Mouse (Mus musculus) kidney, postnatal 0 days (tissue): Measurements from ENCODE around the gene Man1b1. TPM values are rescaled to one million over a fixed set of nuclear protein-coding genes. Genes with fewer than 3 reads are reported as not detected.

Experiments
- ATAC-seq: fragments of 200-750 bp; cut with Nextera tagmentation; replicated peaks from 2 replicates; pipeline ENCODE4 v1.8.0; 2017; ENCODE audit warnings: low read depth, moderate number of reproducible peaks, moderate TSS enrichment, moderate library complexity; ENCODE audit not compliant: low FRiP score
- DNase-seq: peaks from one replicate; pipeline ENCODE4 v3.0.0-alpha.2; 2016; ENCODE audit warnings: low spot score
- H3K27ac ChIP-seq: fragments of 300-500 bp; sonication (generic); 2 replicates; pipeline ENCODE4 v1.5.1; 2014; ENCODE audit warnings: mild to moderate bottlenecking
- H3K27me3 ChIP-seq: fragments of 300-500 bp; sonication (generic); 2 replicates; pipeline ENCODE4 v1.6.1; 2014; ENCODE audit warnings: low read length, mixed read lengths; ENCODE audit not compliant: insufficient read depth
- H3K36me3 ChIP-seq: fragments of 300-500 bp; sonication (generic); 2 replicates; pipeline ENCODE4 v1.6.1; 2014; ENCODE audit warnings: low read length, mixed read lengths; ENCODE audit not compliant: insufficient read depth
- H3K4me1 ChIP-seq: fragments of 300-500 bp; sonication (generic); replicated peaks from 2 replicates; pipeline ENCODE4 v1.6.1; 2014; ENCODE audit warnings: antibody characterized with exemption, low read length, mixed read lengths; ENCODE audit not compliant: insufficient read depth
- H3K4me2 ChIP-seq: fragments of 300-500 bp; sonication (generic); 2 replicates; pipeline ENCODE4 v1.6.1; 2014; ENCODE audit warnings: mild to moderate bottlenecking, low read length, moderate library complexity, mixed read lengths
- H3K4me3 ChIP-seq: fragments of 300-500 bp; sonication (generic); replicated peaks from 2 replicates; pipeline ENCODE4 v1.5.1; 2014; ENCODE audit warnings: low read depth, low read length
- H3K9ac ChIP-seq: fragments of 300-500 bp; sonication (generic); 2 replicates; pipeline ENCODE4 v1.6.1; 2014; ENCODE audit warnings: low read depth, low read length
- H3K9me3 ChIP-seq: fragments of 300-500 bp; sonication (generic); replicated peaks from 2 replicates; pipeline ENCODE4 v1.6.1; 2016; ENCODE audit warnings: low read length, inconsistent platforms, mixed read lengths
- CTCF ChIP-seq: IDR thresholded peaks from 2 replicates; pipeline ENCODE4 v1.5.1; 2016; ENCODE audit warnings: antibody characterized with exemption, low read depth, mild to moderate bottlenecking, moderate library complexity
- WGBS: fragments of 180-500 bp; shearing (Covaris S2); extraction: QIAGEN DNeasy Blood & Tissue Kit; methylation state at CpG from one replicate; pipeline ENCODE4 v1.1.7; 2014; 5-methylcytosine and 5-hydroxymethylcytosine counted together
- polyA plus RNA-seq: library from polyadenylated mRNA; unstranded; fragments of >200 nt; fragmentation: Nextera tagmentation; extraction: Ambion mirVana; gene quantifications from 2 replicates; pipeline ENCODE4 v1.2.1, GENCODE M21; 2015

The Man1b1 gene
- polyA plus RNA-seq, 1 experiment from 2014 or later: 57.9 TPM

- peaks cover 12% of the 10 kb centered on the region for H3K4me1 ChIP-seq
- H3K9me3 ChIP-seq: no peaks in the 10 kb centered on the region
- no peak overlapping the region for H3K9ac ChIP-seq
- H3K36me3 ChIP-seq: no peaks in the 10 kb centered on the region
- ATAC-seq: no peak
- no peak overlapping the region for H3K27ac ChIP-seq
- no peaks in the 10 kb centered on the region for H3K27me3 ChIP-seq
- 58% methylated on average over 4 of the region's 4 CpGs for WGBS
- peak; percentile 82 for TF ChIP-seq CTCF
- peak; percentile 77 for DNase-seq
- no peak overlapping the region for H3K4me2 ChIP-seq
- H3K4me3 ChIP-seq: no peak overlapping the region
Observed at GRCm38 (mm10) chr2:25376589-25376988, 44.5 kb downstream of the Man1b1 start.

GRCm38 (mm10) chr2:25384492-25384891 is 52.4 kb downstream of the Man1b1 start:
- H3K36me3 ChIP-seq: no peaks in the 10 kb centered on the region
- no peak overlapping the region for H3K27ac ChIP-seq
- WGBS: 79% methylated on average over 5 of the region's 5 CpGs
- no peaks in the 10 kb centered on the region for H3K27me3 ChIP-seq
- H3K9ac ChIP-seq: no peak overlapping the region
- no peak overlapping the region for H3K4me3 ChIP-seq
- ATAC-seq (no peak), DNase-seq (no peak)
- no peaks in the 10 kb centered on the region for H3K9me3 ChIP-seq
- H3K4me2 ChIP-seq: no peak overlapping the region
- TF ChIP-seq CTCF: no peak
- H3K4me1 ChIP-seq: no peaks in the 10 kb centered on the region

- no peak overlapping the region for H3K4me2 ChIP-seq
- TF ChIP-seq CTCF: no peak
- 0 out of 2 replicates have a peak, but pooled peaks cover 4% of the 10 kb centered on the region for H3K4me1 ChIP-seq
- H3K4me3 ChIP-seq: no peak overlapping the region
- H3K9ac ChIP-seq: no peak overlapping the region
- 69% methylated on average over 5 of the region's 5 CpGs for WGBS
- no peaks in the 10 kb centered on the region for H3K36me3 ChIP-seq
- H3K9me3 ChIP-seq: no peaks in the 10 kb centered on the region
- no peak overlapping the region for H3K27ac ChIP-seq
- ATAC-seq (no peak), DNase-seq (no peak)
- H3K27me3 ChIP-seq: no peaks in the 10 kb centered on the region
Observed at GRCm38 (mm10) chr2:25391266-25391665, 59.1 kb downstream of the Man1b1 start.

- no peaks in the 10 kb centered on the region for H3K36me3 ChIP-seq
- ATAC-seq (no peak), DNase-seq (peak; percentile 64)
- 36% methylated on average over 3 of the region's 3 CpGs for WGBS
- H3K4me3 ChIP-seq: no peak overlapping the region
- H3K4me1 ChIP-seq: 0 out of 2 replicates have a peak, but pooled peaks cover 4% of the 10 kb centered on the region
- no peak overlapping the region for H3K4me2 ChIP-seq
- H3K27me3 ChIP-seq: 0 out of 2 replicates have a peak, but pooled peaks cover 4% of the 10 kb centered on the region
- no peak for TF ChIP-seq CTCF
- H3K9me3 ChIP-seq: no peaks in the 10 kb centered on the region
- H3K27ac ChIP-seq: no peak overlapping the region
- H3K9ac ChIP-seq: no peak overlapping the region
Observed at GRCm38 (mm10) chr2:25394281-25395221, 62.4 kb downstream of the Man1b1 start.

- Histone ChIP-seq H3K4me3 (peak within 1 kb of the TSS; percentile 42), H3K9me3 (no peaks in the 10 kb centered on the region), H3K27me3 (0 out of 2 replicates have a peak, but pooled peaks cover 8% of the 10 kb centered on the region), H3K9ac (peak within 1 kb of the TSS; percentile 63), H3K4me2 (peak within 1 kb of the TSS; percentile 80), H3K27ac (no peak within 1 kb of the TSS), H3K36me3 (no peaks in the 10 kb centered on the region), H3K4me1 (0 out of 2 replicates have a peak, but pooled peaks cover 9% of the 10 kb centered on the region)
- DNase-seq: peak; percentile 68
- 0 out of 2 replicates have a peak, but pooled peaks have one; percentile 16 for TF ChIP-seq CTCF
- ATAC-seq: peak; percentile 72
- WGBS: 1% methylated on average over 57 of the region's 57 CpGs
Observed at GRCm38 (mm10) chr2:25395721-25396596, 63.8 kb downstream of the Man1b1 start, which contains the start of gene Entpd2. Entpd2 (plus strand) TSS chr2:25395874.

- Histone ChIP-seq H3K9me3 (no peaks in the 10 kb centered on the region), H3K27me3 (0 out of 2 replicates have a peak, but pooled peaks cover 8% of the 10 kb centered on the region), H3K27ac (no peak overlapping the region), H3K4me3 (peak overlapping the region; percentile 42; the same call in 1 of the 2 replicates), H3K4me1 (0 out of 2 replicates have a peak, but pooled peaks cover 9% of the 10 kb centered on the region), H3K9ac (0 out of 2 replicates have a peak overlapping the region, but pooled peaks have one; percentile 63), H3K4me2 (peak overlapping the region; percentile 80), H3K36me3 (no peaks in the 10 kb centered on the region)
- 34% methylated on average over 3 of the region's 3 CpGs for whole genome bisulfite sequencing
- DNase-seq (no peak), ATAC-seq (no peak)
- TF ChIP-seq CTCF: no peak
Observed at GRCm38 (mm10) chr2:25396597-25396983, 64.5 kb downstream of the Man1b1 start.
